Mouse (Mus musculus): ENCODE results near the gene Dgkh. TPM values are rescaled to one million over a fixed set of nuclear protein-coding genes. Genes with fewer than 3 reads are reported as not detected.

Gene Dgkh
- polyA plus RNA-seq, 1 experiment from 2014 or later = 3.2 TPM

DNA sequence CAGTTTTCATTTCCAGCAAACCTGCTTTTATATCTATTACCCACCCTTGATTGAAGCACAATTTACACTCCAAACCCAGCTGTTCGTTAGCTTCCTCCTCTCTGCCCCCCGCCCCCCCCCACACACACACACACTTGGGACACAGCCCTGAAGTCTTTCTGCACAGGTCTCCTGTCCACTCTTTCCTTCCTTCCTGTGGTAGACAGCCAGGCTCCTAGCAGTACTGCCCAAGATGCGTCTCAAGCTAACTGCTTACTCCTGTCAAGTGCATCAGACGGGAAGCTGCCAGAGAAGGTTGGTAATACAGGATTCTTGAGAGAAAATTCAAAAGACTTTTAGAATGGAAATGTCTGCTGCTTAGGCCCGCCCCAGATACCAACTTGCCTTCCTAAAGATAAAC lies 92.9 kb downstream of the Dgkh start:
- Histone ChIP-seq H3K4me1 (ENCODE audit: control insufficient read depth, insufficient read depth, low read length) (no peaks in the 10 kb centered on the region), H3K4me3 (ENCODE audit: low read length) (no peak overlapping the region), H3K4me2 (replicated peaks; ENCODE audit: low read depth, low read length) (no peak overlapping the region), H3K27ac (ENCODE audit: low read depth, low read length) (no peak overlapping the region), H3K36me3 (ENCODE audit: control insufficient read depth, insufficient read depth, low read length) (no peaks in the 10 kb centered on the region), H3K9ac (ENCODE audit: low read depth, low read length) (no peak overlapping the region), H3K27me3 (ENCODE audit: control insufficient read depth, insufficient read depth, low read length) (no peaks in the 10 kb centered on the region), H3K9me3 (ENCODE audit: control insufficient read depth, low read length) (no peaks in the 10 kb centered on the region)
- no peak for ATAC-seq (ENCODE audit: low FRiP score, low TSS enrichment)
- WGBS = 75% methylated on average over 5 of the region's 5 CpGs

DNA sequence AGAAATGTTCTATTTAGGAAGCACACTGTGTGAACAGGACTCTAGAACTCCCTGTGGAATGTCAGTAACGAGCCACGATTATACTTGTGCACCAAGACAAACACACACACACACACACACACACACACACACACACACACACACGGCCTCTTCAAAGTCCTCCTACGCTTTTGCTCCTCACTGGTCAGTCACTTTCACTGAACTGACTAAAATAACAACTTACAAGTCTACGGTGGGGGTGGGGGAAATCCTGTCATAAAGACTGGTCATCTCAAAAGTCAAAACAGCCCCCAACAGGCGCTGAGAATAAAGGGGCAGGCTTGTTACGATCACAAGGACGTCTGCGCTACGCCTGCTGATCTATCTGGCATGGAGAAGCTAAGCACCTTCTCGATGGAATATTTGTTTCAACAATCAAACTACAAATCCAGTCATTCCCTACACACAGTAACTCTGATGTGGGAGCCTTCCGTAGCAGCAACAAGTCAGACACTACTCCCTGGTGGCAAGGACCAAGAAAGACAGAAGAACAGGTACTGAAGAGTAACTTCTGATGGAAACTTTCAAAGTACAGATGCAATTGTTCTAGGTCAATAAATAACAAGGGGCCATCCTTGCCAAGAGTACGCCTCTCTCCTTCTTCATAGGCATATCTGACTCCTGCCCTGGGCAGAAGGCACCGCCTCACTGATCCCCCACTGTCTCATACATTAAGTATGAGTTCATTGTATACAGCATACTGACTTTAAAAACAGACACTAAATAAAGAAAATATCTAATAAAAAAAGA lies 96.8 kb downstream of the Dgkh start:
- ATAC-seq (ENCODE audit: low FRiP score, low TSS enrichment) = no peak

GRCm38 (mm10) chr14:78632747-78633146 lies 99.8 kb downstream of the Dgkh start:
- ATAC-seq (ENCODE audit: low FRiP score, low TSS enrichment) = no peak
- H3K27me3 ChIP-seq (ENCODE audit: control insufficient read depth, insufficient read depth, low read length) = no peaks in the 10 kb centered on the region
- no peak overlapping the region for H3K4me3 ChIP-seq (ENCODE audit: low read length)
- no peak overlapping the region for H3K4me2 ChIP-seq (replicated peaks; ENCODE audit: low read depth, low read length)
- no peaks in the 10 kb centered on the region for H3K9me3 ChIP-seq (ENCODE audit: control insufficient read depth, low read length)
- H3K27ac ChIP-seq (ENCODE audit: low read depth, low read length) = no peak overlapping the region
- 94% methylated on average over 6 of the region's 6 CpGs for WGBS
- no peak overlapping the region for H3K9ac ChIP-seq (ENCODE audit: low read depth, low read length)
- H3K36me3 ChIP-seq (ENCODE audit: control insufficient read depth, insufficient read depth, low read length) = no peaks in the 10 kb centered on the region
- no peaks in the 10 kb centered on the region for H3K4me1 ChIP-seq (ENCODE audit: control insufficient read depth, insufficient read depth, low read length)

More for the DNA sequence above, 96.8 kb downstream of the Dgkh start:
- Histone ChIP-seq H3K27me3 (ENCODE audit: control insufficient read depth, insufficient read depth, low read length) (no peaks in the 10 kb centered on the region), H3K9ac (ENCODE audit: low read depth, low read length) (no peak overlapping the region), H3K27ac (ENCODE audit: low read depth, low read length) (no peak overlapping the region), H3K4me3 (ENCODE audit: low read length) (no peak overlapping the region), H3K9me3 (ENCODE audit: control insufficient read depth, low read length) (no peaks in the 10 kb centered on the region), H3K4me2 (replicated peaks; ENCODE audit: low read depth, low read length) (no peak overlapping the region), H3K4me1 (ENCODE audit: control insufficient read depth, insufficient read depth, low read length) (no peaks in the 10 kb centered on the region), H3K36me3 (ENCODE audit: control insufficient read depth, insufficient read depth, low read length) (no peaks in the 10 kb centered on the region)
- WGBS = 59% methylated on average over 14 of the region's 14 CpGs

- H3K4me1 ChIP-seq (ENCODE audit: control insufficient read depth, insufficient read depth, low read length) = no peaks in the 10 kb centered on the region
- ATAC-seq (ENCODE audit: low FRiP score, low TSS enrichment) = no peak
- no peak overlapping the region for H3K27ac ChIP-seq (ENCODE audit: low read depth, low read length)
- H3K4me2 ChIP-seq (replicated peaks; ENCODE audit: low read depth, low read length) = no peak overlapping the region
- no peaks in the 10 kb centered on the region for H3K27me3 ChIP-seq (ENCODE audit: control insufficient read depth, insufficient read depth, low read length)
- WGBS = 94% methylated on average over 4 of the region's 4 CpGs
- no peaks in the 10 kb centered on the region for H3K9me3 ChIP-seq (ENCODE audit: control insufficient read depth, low read length)
- no peak overlapping the region for H3K4me3 ChIP-seq (ENCODE audit: low read length)
- H3K36me3 ChIP-seq (ENCODE audit: control insufficient read depth, insufficient read depth, low read length) = no peaks in the 10 kb centered on the region
- no peak overlapping the region for H3K9ac ChIP-seq (ENCODE audit: low read depth, low read length)
These were observed 101.4 kb downstream of the Dgkh start for GRCm38 (mm10) chr14:78630923-78631875.

DNA sequence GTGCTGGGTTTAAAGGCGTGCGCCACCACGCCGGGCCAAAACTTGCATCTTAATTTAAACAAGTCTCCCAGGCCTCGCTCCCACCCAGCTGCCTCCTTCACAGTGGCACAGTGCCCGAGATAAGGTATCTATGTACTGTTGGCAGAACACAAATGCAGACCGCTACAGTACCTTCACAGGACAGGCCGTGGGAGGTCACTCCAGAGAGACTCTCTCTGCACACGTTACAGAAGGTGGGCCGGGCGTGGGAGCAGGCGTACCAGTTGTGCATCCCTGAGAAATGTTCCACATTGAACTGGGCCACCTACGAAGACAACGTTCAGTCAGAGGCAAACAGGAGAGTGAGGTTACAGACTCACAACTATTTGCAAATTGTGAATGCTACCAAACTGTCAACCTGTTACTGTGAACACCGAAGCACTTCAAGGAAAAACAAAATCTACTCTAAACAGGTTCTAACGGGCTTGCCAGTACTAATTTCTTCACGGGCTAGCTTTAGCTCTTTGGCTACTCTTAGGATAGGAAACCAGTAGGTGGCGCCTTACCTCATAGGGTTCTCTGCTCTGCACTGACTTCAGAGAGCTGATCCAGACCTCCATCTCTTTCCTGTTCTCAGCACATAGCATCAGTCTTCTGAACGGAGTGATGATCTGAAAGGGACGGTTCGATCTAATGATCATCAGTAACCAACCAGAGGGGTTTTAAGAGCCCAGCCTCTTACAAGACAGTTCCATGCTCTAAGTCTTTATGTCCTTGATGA lies 104.9 kb downstream of the Dgkh start:
- Histone ChIP-seq H3K9me3 (ENCODE audit: control insufficient read depth, low read length) (no peaks in the 10 kb centered on the region), H3K9ac (ENCODE audit: low read depth, low read length) (no peak overlapping the region), H3K4me2 (replicated peaks; ENCODE audit: low read depth, low read length) (no peak overlapping the region), H3K4me3 (ENCODE audit: low read length) (no peak overlapping the region), H3K4me1 (ENCODE audit: control insufficient read depth, insufficient read depth, low read length) (no peaks in the 10 kb centered on the region), H3K27ac (ENCODE audit: low read depth, low read length) (no peak overlapping the region), H3K27me3 (ENCODE audit: control insufficient read depth, insufficient read depth, low read length) (no peaks in the 10 kb centered on the region), H3K36me3 (ENCODE audit: control insufficient read depth, insufficient read depth, low read length) (0 out of 2 replicates have a peak, but pooled peaks cover 4% of the 10 kb centered on the region)
- 85% methylated on average over 21 of the region's 21 CpGs for WGBS
- ATAC-seq (ENCODE audit: low FRiP score, low TSS enrichment) = no peak

- WGBS = 72% methylated on average over 9 of the region's 9 CpGs
- no peaks in the 10 kb centered on the region for H3K27me3 ChIP-seq (ENCODE audit: control insufficient read depth, insufficient read depth, low read length)
- peaks cover 15% of the 10 kb centered on the region; the same call in 1 of the 2 replicates for H3K36me3 ChIP-seq (ENCODE audit: control insufficient read depth, insufficient read depth, low read length)
- H3K4me3 ChIP-seq (ENCODE audit: low read length) = no peak overlapping the region
- no peak for ATAC-seq (ENCODE audit: low FRiP score, low TSS enrichment)
- no peak overlapping the region for H3K9ac ChIP-seq (ENCODE audit: low read depth, low read length)
- no peak overlapping the region for H3K4me2 ChIP-seq (replicated peaks; ENCODE audit: low read depth, low read length)
- H3K9me3 ChIP-seq (ENCODE audit: control insufficient read depth, low read length) = no peaks in the 10 kb centered on the region
- H3K4me1 ChIP-seq (ENCODE audit: control insufficient read depth, insufficient read depth, low read length) = no peaks in the 10 kb centered on the region
- no peak overlapping the region for H3K27ac ChIP-seq (ENCODE audit: low read depth, low read length)
These were observed 113.7 kb downstream of the Dgkh start for GRCm38 (mm10) chr14:78618883-78619295.

GRCm38 (mm10) chr14:78613569-78613968 lies 119.0 kb downstream of the Dgkh start:
- Histone ChIP-seq H3K9me3 (ENCODE audit: control insufficient read depth, low read length) (no peaks in the 10 kb centered on the region), H3K27me3 (ENCODE audit: control insufficient read depth, insufficient read depth, low read length) (no peaks in the 10 kb centered on the region), H3K9ac (ENCODE audit: low read depth, low read length) (no peak overlapping the region), H3K27ac (ENCODE audit: low read depth, low read length) (no peak overlapping the region), H3K36me3 (ENCODE audit: control insufficient read depth, insufficient read depth, low read length) (0 out of 2 replicates have a peak, but pooled peaks cover 7% of the 10 kb centered on the region), H3K4me3 (ENCODE audit: low read length) (no peak overlapping the region), H3K4me2 (replicated peaks; ENCODE audit: low read depth, low read length) (no peak overlapping the region), H3K4me1 (ENCODE audit: control insufficient read depth, insufficient read depth, low read length) (no peaks in the 10 kb centered on the region)
- no peak for ATAC-seq (ENCODE audit: low FRiP score, low TSS enrichment)
- 77% methylated on average over 5 of the region's 5 CpGs for WGBS

GRCm38 (mm10) chr14:78612111-78612788 lies 120.3 kb downstream of the Dgkh start:
- no peak overlapping the region for H3K9ac ChIP-seq (ENCODE audit: low read depth, low read length)
- H3K36me3 ChIP-seq (ENCODE audit: control insufficient read depth, insufficient read depth, low read length) = 0 out of 2 replicates have a peak, but pooled peaks cover 3% of the 10 kb centered on the region
- H3K27me3 ChIP-seq (ENCODE audit: control insufficient read depth, insufficient read depth, low read length) = no peaks in the 10 kb centered on the region
- no peak overlapping the region for H3K4me3 ChIP-seq (ENCODE audit: low read length)
- 61% methylated on average over 9 of the region's 9 CpGs for WGBS
- ATAC-seq (ENCODE audit: low FRiP score, low TSS enrichment) = no peak
- H3K27ac ChIP-seq (ENCODE audit: low read depth, low read length) = no peak overlapping the region
- no peaks in the 10 kb centered on the region for H3K9me3 ChIP-seq (ENCODE audit: control insufficient read depth, low read length)
- H3K4me1 ChIP-seq (ENCODE audit: control insufficient read depth, insufficient read depth, low read length) = no peaks in the 10 kb centered on the region
- H3K4me2 ChIP-seq (replicated peaks; ENCODE audit: low read depth, low read length) = no peak overlapping the region
